Mouse (Mus musculus) forebrain, embryonic 13.5 days (tissue): ENCODE data around the gene Itga5. TPM values are rescaled to one million over a fixed set of nuclear protein-coding genes. Genes with fewer than 3 reads are reported as not detected.
A peak's percentile ranks its signal among the peaks of the same experiment; 100 is the strongest.

Experiments
- ATAC-seq: fragments of 200-750 bp; cut with Nextera tagmentation; 2 replicates; pipeline ENCODE4 v1.8.0; 2017
- H3K27ac ChIP-seq: fragments of 300-500 bp; sonication (generic); 2 replicates; pipeline ENCODE4 v1.5.1; 2015; ENCODE audit warnings: inconsistent platforms, mild to moderate bottlenecking, moderate library complexity
- H3K27me3 ChIP-seq: fragments of 300-500 bp; sonication (generic); 2 replicates; pipeline ENCODE4 v1.6.1; 2015; ENCODE audit warnings: mild to moderate bottlenecking, inconsistent platforms
- H3K36me3 ChIP-seq: fragments of 300-500 bp; sonication (generic); 2 replicates; pipeline ENCODE4 v1.6.1; 2015; ENCODE audit warnings: mild to moderate bottlenecking, inconsistent platforms; ENCODE audit not compliant: poor library complexity, severe bottlenecking
- H3K4me1 ChIP-seq: fragments of 300-500 bp; sonication (generic); 2 replicates; pipeline ENCODE4 v1.6.1; 2015; ENCODE audit warnings: inconsistent platforms
- H3K4me2 ChIP-seq: fragments of 300-500 bp; sonication (generic); 2 replicates; pipeline ENCODE4 v1.6.1; 2015; ENCODE audit warnings: inconsistent platforms, mild to moderate bottlenecking, moderate library complexity
- H3K4me3 ChIP-seq: fragments of 300-500 bp; sonication (generic); 2 replicates; pipeline ENCODE4 v1.5.1; 2015; ENCODE audit warnings: mild to moderate bottlenecking, inconsistent platforms
- H3K9ac ChIP-seq: fragments of 300-500 bp; sonication (generic); 2 replicates; pipeline ENCODE4 v1.6.1; 2015; ENCODE audit warnings: mild to moderate bottlenecking, inconsistent platforms
- H3K9me3 ChIP-seq: fragments of 300-500 bp; sonication (generic); replicated peaks from 2 replicates; pipeline ENCODE4 v1.6.1; 2016; ENCODE audit warnings: inconsistent platforms
- WGBS: fragments of 180-500 bp; shearing (Covaris S2); methylation state at CpG from one replicate; pipeline ENCODE4 v1.1.7; 2015; 5-methylcytosine and 5-hydroxymethylcytosine counted together
- polyA plus RNA-seq: library from polyadenylated mRNA; unstranded; fragments of >200 nt; fragmentation: Nextera tagmentation; extraction: Ambion mirVana; gene quantifications from 2 replicates; pipeline ENCODE4 v1.2.1, GENCODE M21; 2015

Itga5 gene
- polyA plus RNA-seq, 1 experiment from 2014 or later = 8.0 TPM

DNA sequence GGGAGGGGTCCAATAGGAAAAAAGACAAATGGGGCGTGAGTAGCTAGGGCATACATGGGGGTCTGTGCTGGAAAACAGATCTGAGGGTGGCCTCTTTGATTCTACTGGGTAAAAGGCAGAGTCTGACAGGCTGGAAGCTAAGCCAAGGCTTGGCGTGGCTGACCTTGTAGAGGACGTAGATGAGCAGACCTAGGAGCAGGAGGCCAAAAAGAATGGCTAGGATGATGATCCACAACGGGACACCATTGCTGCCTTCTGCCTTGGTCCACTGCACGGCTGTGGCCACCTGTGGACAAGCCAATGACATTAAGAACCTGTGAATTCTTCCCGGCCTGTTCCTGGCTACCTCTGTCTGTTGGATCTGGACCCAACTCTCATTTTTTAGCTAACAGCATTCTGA, 20.8 kb downstream of the Itga5 start:
- Histone ChIP-seq H3K9me3 (no peaks in the 10 kb centered on the region), H3K9ac (no peak overlapping the region), H3K27me3 (peaks cover 14% of the 10 kb centered on the region), H3K4me1 (peaks cover 2% of the 10 kb centered on the region; the same call in 1 of the 2 replicates), H3K36me3 (peaks cover 22% of the 10 kb centered on the region), H3K4me3 (no peak overlapping the region), H3K27ac (no peak overlapping the region), H3K4me2 (no peak overlapping the region)
- ATAC-seq = no peak
- 86% methylated on average over 6 of the region's 6 CpGs for WGBS

- Histone ChIP-seq H3K27me3 (peaks cover 37% of the 10 kb centered on the region), H3K27ac (no peak overlapping the region), H3K36me3 (peaks cover 13% of the 10 kb centered on the region), H3K4me2 (no peak overlapping the region), H3K9ac (no peak overlapping the region), H3K4me3 (no peak overlapping the region), H3K9me3 (no peaks in the 10 kb centered on the region), H3K4me1 (peaks cover 21% of the 10 kb centered on the region)
- no peak for ATAC-seq
Observed at GRCm38 (mm10) chr15:103343556-103343955, 23.0 kb downstream of the Itga5 start.

DNA sequence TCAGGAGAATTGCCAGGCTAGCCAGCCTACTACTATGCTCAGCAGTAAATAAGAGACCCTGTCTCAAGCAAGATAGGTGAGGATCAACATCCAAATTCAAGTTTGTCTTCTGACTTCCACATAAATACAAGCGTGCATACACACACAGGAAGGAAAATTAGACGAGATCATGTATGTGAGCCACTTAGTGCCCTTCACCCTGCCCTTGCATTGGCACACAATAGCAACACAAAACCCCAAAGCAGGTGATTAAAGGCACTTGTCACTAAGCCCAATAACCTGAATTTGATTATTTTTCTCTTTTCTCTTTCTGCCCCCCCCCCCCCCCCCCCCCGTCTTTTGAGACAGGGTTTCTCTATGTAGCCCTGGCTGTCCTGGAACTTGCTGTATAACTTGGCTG, 23.6 kb downstream of the Itga5 start:
- ATAC-seq = no peak

DNA sequence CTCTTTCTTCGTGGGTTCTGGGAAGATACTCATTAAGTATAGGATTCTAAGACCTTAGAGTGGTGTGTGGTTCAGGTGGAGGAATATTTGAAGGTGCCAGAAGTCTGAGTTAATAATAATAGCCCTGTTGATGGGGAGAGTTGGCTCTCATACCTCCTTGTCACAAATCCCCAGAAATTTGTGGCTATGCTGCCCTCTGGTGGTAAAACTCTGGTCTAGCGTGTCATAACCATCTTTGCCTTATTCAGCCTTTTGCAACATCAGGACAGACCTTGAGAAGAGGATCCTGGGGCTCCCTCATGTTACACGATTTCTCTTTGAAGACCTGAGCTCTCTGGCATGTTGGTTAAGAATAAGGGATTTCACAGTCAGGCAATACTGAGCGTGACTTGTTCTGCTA, 24.1 kb downstream of the Itga5 start:
- no peak overlapping the region for H3K27ac ChIP-seq
- peaks cover 13% of the 10 kb centered on the region for H3K36me3 ChIP-seq
- WGBS = 11% methylated on average over 4 of the region's 4 CpGs
- no peak overlapping the region for H3K9ac ChIP-seq
- H3K4me3 ChIP-seq = no peak overlapping the region
- H3K27me3 ChIP-seq = peaks cover 47% of the 10 kb centered on the region
- 0 out of 2 replicates have a peak, but pooled peaks have one; percentile 1 for ATAC-seq
- H3K4me2 ChIP-seq = no peak overlapping the region
- no peaks in the 10 kb centered on the region for H3K9me3 ChIP-seq
- H3K4me1 ChIP-seq = peaks cover 21% of the 10 kb centered on the region

More for the DNA sequence above, 23.6 kb downstream of the Itga5 start:
- Histone ChIP-seq H3K9ac (no peak overlapping the region), H3K4me1 (peaks cover 21% of the 10 kb centered on the region), H3K4me2 (no peak overlapping the region), H3K36me3 (peaks cover 13% of the 10 kb centered on the region), H3K27me3 (peaks cover 42% of the 10 kb centered on the region), H3K9me3 (no peaks in the 10 kb centered on the region), H3K4me3 (no peak overlapping the region), H3K27ac (no peak overlapping the region)
- 77% methylated on average over 2 of the region's 3 CpGs for WGBS

DNA sequence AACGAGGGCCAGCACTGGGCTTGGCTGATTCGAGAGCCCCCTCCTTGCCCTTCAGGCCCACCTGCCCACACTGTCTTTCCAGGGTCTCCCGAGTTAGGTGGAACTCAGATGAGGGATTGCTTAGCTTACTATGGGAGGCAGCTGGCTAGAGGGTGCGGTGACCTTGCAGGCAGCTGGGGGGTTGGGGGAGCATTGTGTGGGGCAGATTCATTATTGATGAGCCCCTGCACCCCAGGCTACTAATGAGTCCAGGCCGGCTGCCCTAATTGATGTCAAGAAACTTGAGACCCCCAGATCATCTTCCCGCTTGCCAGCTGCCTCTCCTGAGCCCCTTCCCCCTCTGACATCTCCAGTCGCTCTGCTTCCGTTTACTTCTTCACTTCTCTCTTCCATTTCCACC, 25.0 kb downstream of the Itga5 start:
- no peak overlapping the region for H3K4me3 ChIP-seq
- peaks cover 51% of the 10 kb centered on the region for H3K27me3 ChIP-seq
- no peak for ATAC-seq
- H3K9ac ChIP-seq = no peak overlapping the region
- peaks cover 21% of the 10 kb centered on the region for H3K4me1 ChIP-seq
- 47% methylated on average over 8 of the region's 8 CpGs for WGBS
- no peak overlapping the region for H3K4me2 ChIP-seq
- H3K9me3 ChIP-seq = no peaks in the 10 kb centered on the region
- no peak overlapping the region for H3K27ac ChIP-seq
- H3K36me3 ChIP-seq = peaks cover 13% of the 10 kb centered on the region

- peaks cover 10% of the 10 kb centered on the region for H3K36me3 ChIP-seq
- no peak overlapping the region; the same call in 1 of the 2 replicates for H3K9ac ChIP-seq
- H3K4me2 ChIP-seq = peak overlapping the region; percentile 87
- peaks cover 21% of the 10 kb centered on the region for H3K4me1 ChIP-seq
- H3K9me3 ChIP-seq = no peaks in the 10 kb centered on the region
- ATAC-seq = no peak
- H3K27ac ChIP-seq = no peak overlapping the region
- peaks cover 51% of the 10 kb centered on the region for H3K27me3 ChIP-seq
- 22% methylated on average over 4 of the region's 4 CpGs for WGBS
- H3K4me3 ChIP-seq = peak overlapping the region; percentile 54; the same call in 1 of the 2 replicates
Observed at GRCm38 (mm10) chr15:103340786-103341185, 25.8 kb downstream of the Itga5 start.

DNA sequence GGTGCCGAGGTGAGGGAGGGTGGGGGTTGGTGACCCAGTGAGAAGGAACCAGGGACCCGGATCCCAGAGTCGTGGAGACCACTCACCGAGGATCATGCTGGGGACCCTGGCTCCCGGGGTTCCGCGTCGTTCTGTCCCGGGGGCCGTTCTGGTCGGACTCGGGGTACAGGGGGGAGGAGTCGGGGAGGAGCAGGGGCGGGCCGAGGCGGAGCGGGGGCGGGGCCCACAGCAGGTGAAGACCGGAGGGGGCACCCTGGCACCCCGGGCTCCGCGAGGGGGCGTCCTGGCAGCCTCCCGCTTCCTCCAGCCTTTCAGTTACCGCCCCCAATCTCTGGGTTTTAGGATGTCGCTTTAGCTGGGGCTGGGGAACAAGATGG, 26.6 kb downstream of the Itga5 start, which contains the start of gene Zfp385a:
Zfp385a (minus strand) TSS at position 133 of the 377 bp plus-strand sequence.
- WGBS = 1% methylated on average over 26 of the region's 26 CpGs
- Histone ChIP-seq H3K27me3 (peaks cover 51% of the 10 kb centered on the region), H3K9ac (peak within 1 kb of the TSS; percentile 63), H3K27ac (no peak within 1 kb of the TSS), H3K9me3 (no peaks in the 10 kb centered on the region), H3K4me1 (peaks cover 24% of the 10 kb centered on the region), H3K4me3 (peak within 1 kb of the TSS; percentile 54), H3K36me3 (peaks cover 6% of the 10 kb centered on the region; the same call in 1 of the 2 replicates), H3K4me2 (peak within 1 kb of the TSS; percentile 87)
- ATAC-seq = peak; percentile 61

DNA sequence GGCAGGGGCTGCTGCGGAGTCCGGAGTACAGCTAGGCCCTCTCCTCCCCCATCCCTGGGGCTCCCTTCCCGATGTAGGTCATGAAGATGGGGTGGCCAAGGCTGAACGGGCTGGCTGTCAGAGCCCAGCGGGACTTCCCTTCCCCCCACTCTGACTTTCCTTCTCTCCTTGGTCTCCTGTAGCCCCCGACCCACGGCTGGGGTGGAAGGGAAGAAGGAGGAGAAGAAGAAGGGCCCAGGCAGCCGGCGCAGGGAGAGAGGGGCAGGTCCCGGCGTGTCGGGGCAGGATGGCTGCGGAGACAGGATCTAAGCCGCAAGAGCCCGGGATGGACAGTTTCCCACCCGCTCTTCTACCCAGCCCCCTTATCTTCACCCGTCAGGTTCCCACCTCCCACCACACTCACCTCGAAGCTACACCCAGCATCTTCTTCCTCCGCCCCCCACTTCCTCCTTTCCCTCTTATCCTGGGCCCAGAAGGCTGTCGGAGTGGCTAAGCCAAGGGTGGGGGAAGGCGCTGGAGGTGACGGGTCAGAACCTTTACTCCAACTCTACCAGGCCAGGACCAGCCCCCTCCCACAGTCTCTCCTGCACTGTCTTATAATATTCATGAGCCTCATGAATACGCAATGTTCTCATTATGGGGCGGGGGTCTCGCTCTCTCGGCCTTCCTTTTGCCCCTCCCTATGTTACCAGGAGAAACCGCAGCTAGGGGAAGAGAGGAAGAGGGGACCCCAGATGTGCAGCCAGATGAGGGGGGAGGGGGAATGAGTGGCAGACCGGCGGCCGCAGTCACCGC, 27.2 kb downstream of the Itga5 start:
- peak overlapping the region; percentile 54 for H3K4me3 ChIP-seq
- 8% methylated on average over 28 of the region's 31 CpGs for WGBS
- H3K36me3 ChIP-seq = peaks cover 3% of the 10 kb centered on the region; the same call in 1 of the 2 replicates
- peaks cover 26% of the 10 kb centered on the region for H3K4me1 ChIP-seq
- ATAC-seq = peak; percentile 41
- peaks cover 51% of the 10 kb centered on the region for H3K27me3 ChIP-seq
- no peak overlapping the region for H3K27ac ChIP-seq
- H3K9ac ChIP-seq = peak overlapping the region; percentile 63
- no peaks in the 10 kb centered on the region for H3K9me3 ChIP-seq
- H3K4me2 ChIP-seq = peak overlapping the region; percentile 87

GRCm38 (mm10) chr15:103338829-103339165, 27.8 kb downstream of the Itga5 start:
- no peaks in the 10 kb centered on the region for H3K9me3 ChIP-seq
- H3K36me3 ChIP-seq = no peaks in the 10 kb centered on the region
- peaks cover 51% of the 10 kb centered on the region for H3K27me3 ChIP-seq
- peak overlapping the region; percentile 54; the same call in 1 of the 2 replicates for H3K4me3 ChIP-seq
- peaks cover 32% of the 10 kb centered on the region for H3K4me1 ChIP-seq
- WGBS = 38% methylated on average over 4 of the region's 4 CpGs
- peak overlapping the region; percentile 63; the same call in 1 of the 2 replicates for H3K9ac ChIP-seq
- H3K27ac ChIP-seq = no peak overlapping the region
- peak overlapping the region; percentile 87 for H3K4me2 ChIP-seq
- ATAC-seq = no peak

DNA sequence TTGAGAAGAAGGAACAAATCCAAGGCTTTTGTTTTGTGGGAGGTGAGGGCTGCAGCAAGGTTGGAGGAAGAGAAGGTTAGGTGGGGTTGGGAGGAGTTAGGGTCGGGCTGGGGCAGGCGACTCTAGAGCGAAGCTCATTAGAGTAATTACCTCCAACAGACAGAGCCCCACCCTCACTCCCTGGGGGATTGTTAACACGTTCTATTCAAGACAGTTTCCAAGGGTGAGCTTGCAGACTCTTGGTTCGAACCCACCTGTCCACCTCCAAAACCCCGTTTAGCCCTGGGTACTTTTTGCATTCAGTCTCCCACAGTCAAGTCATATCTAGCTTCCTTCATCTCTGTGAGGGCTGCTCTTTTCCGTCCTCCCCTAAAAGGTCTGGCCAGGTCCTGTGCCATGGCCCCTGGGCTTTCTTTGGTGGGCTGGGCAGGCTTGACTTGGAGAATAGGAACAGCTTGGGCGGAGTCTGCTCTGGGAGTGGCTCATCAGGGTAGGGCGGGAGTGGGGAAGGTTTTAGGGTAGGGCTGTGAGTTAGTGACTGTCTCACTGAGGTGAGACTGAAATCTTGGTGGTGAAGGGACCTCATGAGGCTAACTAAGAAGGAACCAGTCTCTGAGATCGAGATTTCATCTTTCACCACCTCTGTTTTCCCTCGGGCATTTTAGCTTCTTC, 29.4 kb downstream of the Itga5 start:
- Histone ChIP-seq H3K4me2 (no peak overlapping the region), H3K9ac (no peak overlapping the region), H3K9me3 (no peaks in the 10 kb centered on the region), H3K4me3 (no peak overlapping the region), H3K27me3 (peaks cover 50% of the 10 kb centered on the region), H3K36me3 (no peaks in the 10 kb centered on the region), H3K27ac (no peak overlapping the region), H3K4me1 (peaks cover 41% of the 10 kb centered on the region)
- ATAC-seq = no peak
- WGBS = 19% methylated on average over 11 of the region's 11 CpGs

GRCm38 (mm10) chr15:103335488-103336235, 30.9 kb downstream of the Itga5 start:
- no peak overlapping the region for H3K4me2 ChIP-seq
- ATAC-seq = no peak
- 29% methylated on average over 7 of the region's 7 CpGs for WGBS
- no peaks in the 10 kb centered on the region for H3K9me3 ChIP-seq
- no peak overlapping the region for H3K27ac ChIP-seq
- H3K36me3 ChIP-seq = no peaks in the 10 kb centered on the region
- H3K9ac ChIP-seq = no peak overlapping the region
- peaks cover 36% of the 10 kb centered on the region for H3K27me3 ChIP-seq
- peaks cover 37% of the 10 kb centered on the region for H3K4me1 ChIP-seq
- H3K4me3 ChIP-seq = no peak overlapping the region

DNA sequence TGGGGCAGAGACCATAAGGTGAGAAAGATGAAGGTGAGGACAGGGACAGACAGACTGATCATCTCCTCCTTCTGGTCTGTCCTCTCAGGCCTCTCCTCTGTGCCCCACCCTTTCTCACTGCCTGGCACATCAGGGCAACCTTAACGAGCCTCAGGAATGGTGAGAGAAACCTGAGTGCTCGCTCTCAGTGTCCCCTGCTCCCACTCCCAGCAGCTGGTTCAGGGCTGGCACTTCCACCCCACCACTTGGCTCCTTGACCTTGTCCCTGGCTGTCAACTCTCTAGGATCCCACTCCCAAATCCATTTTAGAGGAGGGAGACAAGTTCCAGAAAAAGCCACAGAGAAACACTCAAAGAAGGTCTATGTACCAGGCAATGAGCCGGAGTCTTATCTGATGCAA, 31.5 kb downstream of the Itga5 start:
- no peak overlapping the region for H3K4me2 ChIP-seq
- peaks cover 30% of the 10 kb centered on the region for H3K27me3 ChIP-seq
- no peaks in the 10 kb centered on the region for H3K9me3 ChIP-seq
- no peaks in the 10 kb centered on the region for H3K36me3 ChIP-seq
- H3K9ac ChIP-seq = no peak overlapping the region
- H3K4me3 ChIP-seq = no peak overlapping the region
- WGBS = 61% methylated on average over 3 of the region's 3 CpGs
- no peak for ATAC-seq
- no peak overlapping the region; the same call in 1 of the 2 replicates for H3K27ac ChIP-seq
- peaks cover 31% of the 10 kb centered on the region for H3K4me1 ChIP-seq
